Mouse (Mus musculus) spleen, postnatal 10 days (tissue): ENCODE measurements around the gene Tmbim4.

Experiments
- DNase-seq, 2 experiments: peaks; one replicate each; pipeline ENCODE4 v3.0.0; 2021 to 2022; ENCODE audit warnings: low spot score in 2 of 2

The Tmbim4 gene

GRCm38 (mm10) chr10:120201131-120201921 is at the start of gene Tmbim4:
Tmbim4 (plus strand) TSS chr10:120201590.
- DNase-seq: peak; percentile 77 to 84

GRCm38 (mm10) chr10:120151672-120152071 is 49.7 kb upstream of the Tmbim4 start:
- no peak for DNase-seq

GRCm38 (mm10) chr10:120153911-120154310 is 47.5 kb upstream of the Tmbim4 start:
- DNase-seq: no peak

- no peak for DNase-seq
These were observed 40.9 kb upstream of the Tmbim4 start for GRCm38 (mm10) chr10:120160533-120160932.

- no peak for DNase-seq
These were observed 38.5 kb upstream of the Tmbim4 start for GRCm38 (mm10) chr10:120162840-120163239.

GRCm38 (mm10) chr10:120163490-120163889 is 37.9 kb upstream of the Tmbim4 start:
- DNase-seq: no peak

GRCm38 (mm10) chr10:120164931-120165792 is 36.2 kb upstream of the Tmbim4 start:
- no peak for DNase-seq

GRCm38 (mm10) chr10:120165793-120166503 is 35.4 kb upstream of the Tmbim4 start:
- no peak for DNase-seq

- no peak for DNase-seq
These were observed 33.3 kb upstream of the Tmbim4 start for GRCm38 (mm10) chr10:120168070-120168469.

GRCm38 (mm10) chr10:120169064-120169463 is 32.3 kb upstream of the Tmbim4 start:
- no peak for DNase-seq

GRCm38 (mm10) chr10:120169841-120170240 is 31.5 kb upstream of the Tmbim4 start:
- DNase-seq: no peak

- DNase-seq: no peak
These were observed 31.1 kb upstream of the Tmbim4 start for GRCm38 (mm10) chr10:120170277-120170676.

- no peak for DNase-seq
These were observed 30.1 kb upstream of the Tmbim4 start for GRCm38 (mm10) chr10:120171340-120171739.

GRCm38 (mm10) chr10:120174192-120174705 is 27.1 kb upstream of the Tmbim4 start:
- DNase-seq: no peak

- DNase-seq: no peak
These were observed 18.5 kb upstream of the Tmbim4 start for GRCm38 (mm10) chr10:120182887-120183286.

GRCm38 (mm10) chr10:120183342-120183741 is 18.0 kb upstream of the Tmbim4 start:
- no peak for DNase-seq

GRCm38 (mm10) chr10:120188513-120188912 is 12.9 kb upstream of the Tmbim4 start:
- DNase-seq: no peak

- DNase-seq: no peak
These were observed 12.1 kb upstream of the Tmbim4 start for GRCm38 (mm10) chr10:120189276-120189675.

- no peak for DNase-seq
These were observed 11.6 kb upstream of the Tmbim4 start for GRCm38 (mm10) chr10:120189782-120190181.

GRCm38 (mm10) chr10:120191165-120191564 is 10.2 kb upstream of the Tmbim4 start:
- DNase-seq: peak in 1 of 2 experiments; percentile 23

GRCm38 (mm10) chr10:120192278-120192677 is 9.1 kb upstream of the Tmbim4 start:
- no peak for DNase-seq

GRCm38 (mm10) chr10:120193255-120193654 is 8.1 kb upstream of the Tmbim4 start:
- DNase-seq: peak in 1 of 2 experiments; percentile 25
